Mouse (Mus musculus): Measurements from ENCODE around the gene Cep112. TPM values are rescaled to one million over a fixed set of nuclear protein-coding genes. Genes with fewer than 3 reads are reported as not detected.

Gene Cep112
- total RNA-seq (2021), result 10 to 100 TPM; 11.3 to 12.0 TPM
- long read RNA-seq, experiment 1, partial matches to known transcripts, result 1 of 3 reads
- long read RNA-seq, experiment 1, other reads (novel, unspliced or antisense), result 2 of 3 reads
- long read RNA-seq, experiment 2, result 0 reads

DNA sequence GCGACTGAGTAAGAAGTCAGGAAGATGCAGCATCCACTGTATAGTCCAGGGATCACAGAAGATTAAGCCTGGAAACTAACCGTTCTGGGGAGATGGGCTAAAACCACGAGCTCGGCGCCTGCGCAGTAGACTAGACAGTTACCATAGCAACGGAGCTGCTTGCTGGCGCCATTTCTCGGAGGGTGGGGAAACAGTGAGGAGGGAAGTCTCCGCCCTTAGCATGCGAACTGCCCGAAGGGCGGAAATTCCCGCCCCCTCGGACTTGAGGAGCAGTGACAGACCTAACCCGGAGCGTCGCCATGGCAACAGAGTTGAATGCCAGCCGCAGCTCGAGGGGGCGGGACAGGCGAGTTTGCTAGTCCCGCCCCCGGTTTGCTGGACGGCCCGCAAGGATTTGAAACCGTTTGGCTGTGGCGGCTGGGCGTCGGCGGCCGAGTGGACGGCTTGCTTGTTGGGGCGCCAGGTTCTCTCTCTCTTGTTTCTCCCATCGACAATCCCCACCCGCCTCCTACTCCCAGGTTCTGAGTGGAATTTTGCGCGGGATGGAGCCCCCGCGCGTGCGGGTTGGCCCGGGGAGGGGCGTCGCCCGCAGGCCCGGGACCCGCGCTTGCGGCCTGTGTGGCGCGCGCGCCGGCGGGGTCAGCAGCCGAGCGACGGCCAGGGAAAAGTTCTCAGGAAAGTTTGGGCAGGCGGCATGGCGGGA lies at the start of gene Cep112:
Gene Cep112 (plus strand): TSS at position 304 of the 703 bp plus-strand sequence.
- DNase-seq (ENCODE audit: low spot score in 2 of 2), result peak; percentile 94 to 96

- no peak for DNase-seq (ENCODE audit: low spot score in 2 of 2)
Observed at GRCm38 (mm10) chr11:108376815-108377214, 48.2 kb upstream of the Cep112 start.

- DNase-seq (ENCODE audit: low spot score in 2 of 2), result peak; percentile 82 to 83
Observed at GRCm38 (mm10) chr11:108377680-108378362, 47.2 kb upstream of the Cep112 start.

- DNase-seq (ENCODE audit: low spot score in 2 of 2), result no peak
Observed at GRCm38 (mm10) chr11:108378363-108378751, 46.6 kb upstream of the Cep112 start.

DNA sequence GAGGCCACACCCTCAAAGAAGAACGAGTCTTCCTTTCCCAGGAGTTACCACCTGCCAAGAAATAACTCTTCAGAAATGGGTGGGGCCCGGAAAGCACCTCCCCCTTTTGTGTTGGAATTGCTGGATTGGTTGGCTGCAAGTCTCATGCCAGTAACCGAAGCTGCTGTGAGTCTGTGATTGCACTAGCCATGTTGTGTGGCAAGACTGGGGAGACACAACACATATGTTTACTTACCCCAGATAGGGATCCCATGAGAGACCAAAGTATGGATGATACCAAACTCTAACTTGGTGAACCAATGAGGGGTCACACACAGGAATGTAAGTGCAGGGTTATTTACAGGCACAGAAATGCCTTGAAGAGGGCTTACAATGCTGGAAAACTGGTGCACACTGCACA lies 42.3 kb upstream of the Cep112 start:
- no peak for DNase-seq (ENCODE audit: low spot score in 2 of 2)

- DNase-seq (ENCODE audit: low spot score in 2 of 2), result no peak
Observed at GRCm38 (mm10) chr11:108384920-108385665, 39.9 kb upstream of the Cep112 start.

DNA sequence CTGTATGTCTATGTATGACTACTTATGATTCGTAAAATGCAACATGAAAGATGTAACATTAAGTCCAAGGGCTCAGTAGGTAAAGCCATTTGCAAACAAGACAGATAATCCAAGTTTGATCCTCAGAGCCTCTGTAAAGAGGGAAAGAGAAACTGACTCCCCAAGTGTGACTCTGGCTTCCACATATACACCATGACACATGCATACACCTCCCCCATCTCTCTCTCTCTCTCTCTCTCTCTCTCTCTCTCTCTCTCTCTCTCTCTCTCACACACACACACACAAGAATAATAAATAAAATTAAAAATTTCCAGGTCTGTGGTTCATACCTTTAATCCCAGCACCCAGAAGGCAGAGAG lies 39.3 kb upstream of the Cep112 start:
- DNase-seq (ENCODE audit: low spot score in 2 of 2), result no peak

GRCm38 (mm10) chr11:108395061-108395460 lies 29.9 kb upstream of the Cep112 start:
- DNase-seq (ENCODE audit: low spot score in 2 of 2), result no peak

DNA sequence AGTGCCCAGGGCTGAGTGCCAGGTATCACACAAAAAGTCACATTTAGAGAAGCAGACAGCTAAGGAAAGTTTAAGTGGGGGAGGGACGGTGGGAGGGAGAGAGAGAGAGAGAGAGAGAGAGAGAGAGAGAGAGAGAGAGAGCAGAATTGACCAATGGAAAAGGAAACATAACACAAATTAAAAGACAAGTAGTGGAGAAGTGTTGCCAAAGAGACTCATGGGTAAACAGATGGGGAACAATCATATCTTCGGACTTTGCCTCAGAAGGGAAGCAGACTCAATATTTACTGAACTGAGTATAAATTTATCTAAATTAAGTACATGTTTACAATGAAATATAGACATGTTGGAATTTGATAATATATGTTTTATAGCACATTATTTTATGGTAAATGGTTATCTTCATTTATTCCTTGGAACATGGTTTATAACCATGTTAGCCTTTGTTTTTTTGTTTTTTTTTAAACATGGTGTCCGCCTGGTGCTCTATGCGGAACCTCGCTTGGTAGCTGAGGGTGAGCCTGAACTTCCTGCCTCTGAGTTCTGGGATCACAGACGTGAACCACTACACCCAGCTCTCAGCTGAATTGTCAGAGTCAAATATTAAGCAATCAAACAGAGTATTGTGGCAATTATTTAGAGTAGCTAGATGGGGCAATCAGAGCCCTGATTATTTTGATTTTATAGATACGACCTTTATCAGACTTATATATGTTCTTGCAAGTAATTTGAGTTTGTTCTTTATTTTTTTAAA lies 28.7 kb upstream of the Cep112 start:
- DNase-seq (ENCODE audit: low spot score in 2 of 2), result no peak

DNA sequence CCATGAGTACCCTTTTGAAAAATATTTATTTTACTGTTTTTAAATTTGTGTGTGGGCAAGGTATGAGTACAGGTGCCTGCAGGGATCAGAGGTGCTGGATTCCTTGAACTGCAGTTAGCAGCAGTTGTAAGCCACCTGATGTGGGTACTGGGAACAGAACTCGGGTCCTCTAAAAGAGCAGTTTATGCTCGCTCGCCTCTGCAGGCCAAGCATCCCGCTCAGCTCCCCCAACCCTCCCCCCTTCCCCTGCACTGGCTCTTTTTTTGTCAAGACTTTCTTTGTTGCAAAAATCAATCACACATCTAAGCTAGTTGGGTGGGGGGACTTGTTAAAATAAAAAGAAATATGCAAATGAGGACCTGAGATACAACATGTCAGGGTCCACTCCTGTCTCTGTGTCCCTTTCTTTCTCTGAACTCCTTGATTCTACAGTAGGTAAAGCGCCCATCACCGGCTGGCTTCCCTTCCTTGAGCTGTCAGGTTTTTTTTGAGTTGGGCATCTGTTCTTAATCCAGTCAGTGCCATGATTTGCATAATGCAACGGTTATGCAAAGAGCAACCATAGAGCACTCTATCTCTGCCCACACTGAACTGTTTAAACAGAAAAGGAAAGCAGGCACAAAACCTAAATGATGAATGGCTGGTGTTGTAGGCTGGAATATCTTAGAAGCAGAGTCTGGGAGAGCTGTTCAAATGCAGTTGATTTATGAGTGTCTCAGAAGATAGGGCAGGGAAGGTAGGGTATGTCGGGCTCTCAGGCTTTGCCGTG lies 14.9 kb upstream of the Cep112 start:
- DNase-seq (ENCODE audit: low spot score in 2 of 2), result peak in 1 of 2 experiments; percentile 50

DNA sequence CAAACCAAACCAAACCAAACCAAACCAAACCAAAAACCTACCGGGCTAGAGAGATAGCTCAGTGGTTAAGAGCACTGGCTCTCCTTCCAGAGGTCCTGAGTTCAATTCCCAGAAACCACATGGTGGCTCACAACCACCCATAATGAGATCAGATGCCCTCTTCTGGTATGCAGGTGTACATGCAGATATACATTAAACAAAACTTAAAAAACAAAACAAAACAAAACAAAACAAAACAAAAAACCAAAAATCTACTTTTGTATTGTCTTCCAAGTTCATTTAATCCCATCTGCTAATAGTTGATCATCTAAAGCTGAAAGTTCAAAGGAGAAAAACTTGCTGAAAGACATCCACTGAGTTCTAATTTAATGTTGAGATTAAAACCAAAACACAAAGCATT lies 8.6 kb upstream of the Cep112 start:
- DNase-seq (ENCODE audit: low spot score in 2 of 2), result no peak

GRCm38 (mm10) chr11:108418540-108418939 lies 6.5 kb upstream of the Cep112 start:
- peak in 1 of 2 experiments; percentile 26 for DNase-seq (ENCODE audit: low spot score in 2 of 2)

DNA sequence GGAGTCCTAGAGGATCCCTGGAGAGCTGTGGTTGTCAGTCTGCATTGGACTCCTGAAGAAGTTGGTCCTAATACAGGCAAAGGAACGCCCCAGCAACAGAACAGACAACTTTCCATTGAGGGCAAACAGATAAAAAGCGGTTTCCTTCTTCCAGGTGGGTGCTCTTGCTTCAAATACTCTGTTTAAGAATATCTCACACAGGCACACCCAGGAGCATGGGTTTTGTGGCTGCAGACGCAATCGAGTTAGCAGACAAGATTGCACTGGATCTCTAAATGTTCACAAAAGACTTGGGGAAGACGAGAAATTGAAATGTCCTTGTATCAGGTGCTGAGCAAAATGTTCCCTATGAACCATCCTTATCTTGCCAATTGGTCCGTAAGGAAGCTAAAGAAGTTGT lies 5.8 kb upstream of the Cep112 start:
- no peak for DNase-seq (ENCODE audit: low spot score in 2 of 2)

DNA sequence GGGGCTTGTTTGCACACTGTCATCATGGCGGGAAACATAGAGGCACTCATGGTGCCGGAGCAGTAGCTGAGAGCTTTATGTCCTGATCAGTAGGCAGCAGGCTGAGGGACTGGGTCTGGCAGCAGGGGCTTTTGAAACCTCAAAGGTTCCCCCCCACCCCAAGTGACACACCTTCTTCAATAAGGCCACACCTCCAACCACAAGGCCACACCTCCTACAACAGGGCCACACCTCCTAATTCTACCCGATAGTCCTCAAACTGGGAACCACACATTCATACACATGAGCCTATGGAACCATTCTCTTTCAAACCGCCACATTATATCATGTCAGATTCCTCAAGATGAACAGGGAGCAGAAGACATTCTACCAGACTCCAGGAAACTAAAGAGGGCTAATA lies 4.2 kb upstream of the Cep112 start:
- no peak for DNase-seq (ENCODE audit: low spot score in 2 of 2)

DNA sequence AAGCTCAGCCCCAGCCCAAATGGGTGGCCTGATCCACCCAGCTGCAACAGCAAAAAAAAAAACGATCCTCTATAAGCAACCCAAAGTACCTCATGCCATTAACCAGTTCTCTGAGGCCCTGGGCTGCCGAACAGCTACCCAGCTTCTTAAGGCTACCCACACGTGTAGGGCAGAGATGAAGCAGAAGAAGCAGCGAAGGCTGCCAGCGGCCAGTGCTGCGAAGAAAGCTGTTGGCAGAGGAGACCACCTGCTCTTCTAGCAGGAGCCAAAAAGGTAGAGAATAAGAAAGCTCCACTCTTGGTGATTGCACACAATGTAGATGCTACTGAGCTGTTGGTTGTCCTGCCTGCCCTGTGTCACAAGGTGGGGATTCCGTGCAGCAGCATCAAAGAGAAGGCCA lies 1.8 kb upstream of the Cep112 start:
- no peak for DNase-seq (ENCODE audit: low spot score in 2 of 2)

GRCm38 (mm10) chr11:108424111-108424510 lies 881 bp upstream of the Cep112 start:
- DNase-seq (ENCODE audit: low spot score in 2 of 2), result no peak

GRCm38 (mm10) chr11:108425592-108425921 lies 565 bp downstream of the Cep112 start:
- DNase-seq (ENCODE audit: low spot score in 2 of 2), result no peak

- DNase-seq (ENCODE audit: low spot score in 2 of 2), result no peak
Observed at GRCm38 (mm10) chr11:108426086-108426485, 1.1 kb downstream of the Cep112 start.

DNA sequence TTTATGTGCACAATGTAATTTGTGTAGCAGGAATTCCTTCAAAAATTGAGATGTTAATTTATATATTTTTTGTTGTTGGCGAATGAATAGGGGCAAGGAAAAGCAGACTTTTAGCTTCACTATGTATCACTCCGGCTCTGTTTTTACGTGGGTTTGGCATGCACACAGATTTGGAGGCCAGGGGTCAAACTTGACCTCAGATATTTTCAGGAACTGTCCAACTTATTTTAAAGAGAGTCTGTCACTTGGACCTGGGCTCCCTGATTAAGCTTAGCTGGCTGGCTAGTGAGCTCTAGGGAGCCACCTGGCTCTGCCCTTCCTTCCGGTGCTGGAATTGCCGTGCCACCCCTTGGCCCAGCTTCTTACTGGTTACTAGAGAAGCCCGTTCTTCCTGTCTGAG lies 2.2 kb downstream of the Cep112 start:
- DNase-seq (ENCODE audit: low spot score in 2 of 2), result no peak

GRCm38 (mm10) chr11:108429076-108429475 lies 4.1 kb downstream of the Cep112 start:
- no peak for DNase-seq (ENCODE audit: low spot score in 2 of 2)

Measured in left cerebral cortex, adult 18-20 months (tissue).